Mouse (Mus musculus): ENCODE measurements around the gene Sumo2. TPM values are rescaled to one million over a fixed set of nuclear protein-coding genes. Genes with fewer than 3 reads are reported as not detected.
"Not testable (repeated sequence)": the region's sequence is repeated elsewhere in the genome, so short reads cannot be mapped to it uniquely, and the experiment has no call there.

Sumo2 gene
- polyA plus RNA-seq, 1 experiment from 2014 or later: 1,509 TPM

- Histone ChIP-seq H3K27me3 (ENCODE audit: control insufficient read depth, insufficient read depth, low read length) (no peaks in the 10 kb centered on the region), H3K9me3 (ENCODE audit: control insufficient read depth, low read length) (no peaks in the 10 kb centered on the region), H3K27ac (ENCODE audit: low read depth, low read length) (no peak overlapping the region), H3K4me1 (replicated peaks; ENCODE audit: control insufficient read depth, insufficient read depth, low read length) (no peaks in the 10 kb centered on the region; the same call in 1 of the 2 replicates), H3K4me2 (ENCODE audit: low read depth, low read length, severe bottlenecking) (no peak overlapping the region), H3K4me3 (ENCODE audit: low read depth, low read length) (no peak overlapping the region), H3K9ac (ENCODE audit: low read length) (no peak overlapping the region), H3K36me3 (ENCODE audit: control insufficient read depth, insufficient read depth, low read length) (no peaks in the 10 kb centered on the region)
- ATAC-seq (replicated peaks; ENCODE audit: low FRiP score) (no peak), DNase-seq (ENCODE audit: low spot score) (no peak)
- 81% methylated on average over 11 of the region's 11 CpGs for WGBS
Observed at GRCm38 (mm10) chr11:115483278-115483677, 52.8 kb downstream of the Sumo2 start.

- H3K27ac ChIP-seq (ENCODE audit: low read depth, low read length): no peak overlapping the region
- H3K9me3 ChIP-seq (ENCODE audit: control insufficient read depth, low read length): no peaks in the 10 kb centered on the region
- no peak for ATAC-seq (replicated peaks; ENCODE audit: low FRiP score)
- no peak overlapping the region for H3K4me3 ChIP-seq (ENCODE audit: low read depth, low read length)
- 81% methylated on average over 6 of the region's 6 CpGs for WGBS
- no peak for DNase-seq (ENCODE audit: low spot score)
- H3K4me2 ChIP-seq (ENCODE audit: low read depth, low read length, severe bottlenecking): no peak overlapping the region
- no peaks in the 10 kb centered on the region for H3K27me3 ChIP-seq (ENCODE audit: control insufficient read depth, insufficient read depth, low read length)
- no peaks in the 10 kb centered on the region for H3K36me3 ChIP-seq (ENCODE audit: control insufficient read depth, insufficient read depth, low read length)
- no peak overlapping the region for H3K9ac ChIP-seq (ENCODE audit: low read length)
- H3K4me1 ChIP-seq (replicated peaks; ENCODE audit: control insufficient read depth, insufficient read depth, low read length): no peaks in the 10 kb centered on the region; the same call in 1 of the 2 replicates
Observed at GRCm38 (mm10) chr11:115481553-115482259, 54.4 kb downstream of the Sumo2 start.

GRCm38 (mm10) chr11:115478296-115478938 lies 57.7 kb downstream of the Sumo2 start:
- peaks cover 6% of the 10 kb centered on the region; the same call in 1 of the 2 replicates for H3K4me1 ChIP-seq (replicated peaks; ENCODE audit: control insufficient read depth, insufficient read depth, low read length)
- H3K4me2 ChIP-seq (ENCODE audit: low read depth, low read length, severe bottlenecking): no peak overlapping the region
- H3K9me3 ChIP-seq (ENCODE audit: control insufficient read depth, low read length): no peaks in the 10 kb centered on the region
- no peaks in the 10 kb centered on the region for H3K27me3 ChIP-seq (ENCODE audit: control insufficient read depth, insufficient read depth, low read length)
- DNase-seq (ENCODE audit: low spot score) (no peak), ATAC-seq (replicated peaks; ENCODE audit: low FRiP score) (no peak)
- no peaks in the 10 kb centered on the region for H3K36me3 ChIP-seq (ENCODE audit: control insufficient read depth, insufficient read depth, low read length)
- WGBS: 88% methylated on average over 9 of the region's 9 CpGs
- no peak overlapping the region for H3K9ac ChIP-seq (ENCODE audit: low read length)
- no peak overlapping the region for H3K4me3 ChIP-seq (ENCODE audit: low read depth, low read length)
- no peak overlapping the region for H3K27ac ChIP-seq (ENCODE audit: low read depth, low read length)

GRCm38 (mm10) chr11:115477388-115477787 lies 58.7 kb downstream of the Sumo2 start:
- DNase-seq (ENCODE audit: low spot score); H3K4me3 ChIP-seq (ENCODE audit: low read depth, low read length); H3K9me3 ChIP-seq (ENCODE audit: control insufficient read depth, low read length); H3K27me3 ChIP-seq (ENCODE audit: control insufficient read depth, insufficient read depth, low read length); H3K4me2 ChIP-seq (ENCODE audit: low read depth, low read length, severe bottlenecking); H3K36me3 ChIP-seq (ENCODE audit: control insufficient read depth, insufficient read depth, low read length); H3K27ac ChIP-seq (ENCODE audit: low read depth, low read length); H3K4me1 ChIP-seq (replicated peaks; ENCODE audit: control insufficient read depth, insufficient read depth, low read length); H3K9ac ChIP-seq (ENCODE audit: low read length); ATAC-seq (replicated peaks; ENCODE audit: low FRiP score): not testable (repeated sequence)
- WGBS: 86% methylated on average over 7 of the region's 7 CpGs

GRCm38 (mm10) chr11:115476630-115477029 lies 59.4 kb downstream of the Sumo2 start:
- not testable (repeated sequence) for H3K27ac ChIP-seq (ENCODE audit: low read depth, low read length); H3K4me2 ChIP-seq (ENCODE audit: low read depth, low read length, severe bottlenecking); H3K4me1 ChIP-seq (replicated peaks; ENCODE audit: control insufficient read depth, insufficient read depth, low read length); H3K36me3 ChIP-seq (ENCODE audit: control insufficient read depth, insufficient read depth, low read length); DNase-seq (ENCODE audit: low spot score); H3K27me3 ChIP-seq (ENCODE audit: control insufficient read depth, insufficient read depth, low read length); H3K9me3 ChIP-seq (ENCODE audit: control insufficient read depth, low read length); ATAC-seq (replicated peaks; ENCODE audit: low FRiP score); H3K4me3 ChIP-seq (ENCODE audit: low read depth, low read length); H3K9ac ChIP-seq (ENCODE audit: low read length)
- WGBS: 79% methylated on average over 4 of the region's 4 CpGs

- Histone ChIP-seq H3K27me3 (ENCODE audit: control insufficient read depth, insufficient read depth, low read length) (no peaks in the 10 kb centered on the region), H3K4me1 (replicated peaks; ENCODE audit: control insufficient read depth, insufficient read depth, low read length) (peaks cover 6% of the 10 kb centered on the region; the same call in 1 of the 2 replicates), H3K36me3 (ENCODE audit: control insufficient read depth, insufficient read depth, low read length) (no peaks in the 10 kb centered on the region), H3K4me3 (ENCODE audit: low read depth, low read length) (peak overlapping the region; percentile 58), H3K9me3 (ENCODE audit: control insufficient read depth, low read length) (no peaks in the 10 kb centered on the region), H3K4me2 (ENCODE audit: low read depth, low read length, severe bottlenecking) (peak overlapping the region; percentile 82), H3K9ac (ENCODE audit: low read length) (peak overlapping the region; percentile 73), H3K27ac (ENCODE audit: low read depth, low read length) (no peak overlapping the region)
- ATAC-seq (replicated peaks; ENCODE audit: low FRiP score) (no peak), DNase-seq (ENCODE audit: low spot score) (no peak)
- 6% methylated on average over 28 of the region's 28 CpGs for WGBS
Observed at GRCm38 (mm10) chr11:115475758-115476237, 60.3 kb downstream of the Sumo2 start.

GRCm38 (mm10) chr11:115475025-115475757 lies 60.9 kb downstream of the Sumo2 start, which contains the start of gene Armc7:
Gene Armc7 (plus strand): TSS chr11:115475667.
- Histone ChIP-seq H3K9ac (ENCODE audit: low read length) (peak within 1 kb of the TSS; percentile 73), H3K36me3 (ENCODE audit: control insufficient read depth, insufficient read depth, low read length) (no peaks in the 10 kb centered on the region), H3K4me2 (ENCODE audit: low read depth, low read length, severe bottlenecking) (peak within 1 kb of the TSS; percentile 82), H3K27me3 (ENCODE audit: control insufficient read depth, insufficient read depth, low read length) (no peaks in the 10 kb centered on the region), H3K9me3 (ENCODE audit: control insufficient read depth, low read length) (no peaks in the 10 kb centered on the region), H3K4me3 (ENCODE audit: low read depth, low read length) (peak within 1 kb of the TSS; percentile 58), H3K4me1 (replicated peaks; ENCODE audit: control insufficient read depth, insufficient read depth, low read length) (peaks cover 6% of the 10 kb centered on the region; the same call in 1 of the 2 replicates), H3K27ac (ENCODE audit: low read depth, low read length) (peak within 1 kb of the TSS; percentile 73; the same call in 1 of the 2 replicates)
- DNase-seq (ENCODE audit: low spot score) (peak; percentile 95), ATAC-seq (replicated peaks; ENCODE audit: low FRiP score) (peak; percentile 95)
- WGBS: under 1% methylated on average over 26 of the region's 26 CpGs

- peak; percentile 97 for DNase-seq (ENCODE audit: low spot score)
- Histone ChIP-seq H3K4me3 (ENCODE audit: low read depth, low read length) (no peak overlapping the region), H3K4me2 (ENCODE audit: low read depth, low read length, severe bottlenecking) (no peak overlapping the region), H3K9me3 (ENCODE audit: control insufficient read depth, low read length) (no peaks in the 10 kb centered on the region), H3K9ac (ENCODE audit: low read length) (no peak overlapping the region), H3K27me3 (ENCODE audit: control insufficient read depth, insufficient read depth, low read length) (no peaks in the 10 kb centered on the region), H3K36me3 (ENCODE audit: control insufficient read depth, insufficient read depth, low read length) (no peaks in the 10 kb centered on the region), H3K4me1 (replicated peaks; ENCODE audit: control insufficient read depth, insufficient read depth, low read length) (peaks cover 6% of the 10 kb centered on the region; the same call in 1 of the 2 replicates), H3K27ac (ENCODE audit: low read depth, low read length) (no peak overlapping the region)
- WGBS: 24% methylated on average over 15 of the region's 15 CpGs
- no peak; the same call in 1 of the 2 replicates for ATAC-seq (replicated peaks; ENCODE audit: low FRiP score)
Observed at GRCm38 (mm10) chr11:115473626-115474275, 62.3 kb downstream of the Sumo2 start.
